Mouse (Mus musculus): ENCODE measurements at regions not wholly inside any gene's neighbourhood (a gene's known extent, or its start where the extent isn't known, plus 50 kb on each side); places are given as distances from the start of the nearest gene placed in this dataset.

DNA sequence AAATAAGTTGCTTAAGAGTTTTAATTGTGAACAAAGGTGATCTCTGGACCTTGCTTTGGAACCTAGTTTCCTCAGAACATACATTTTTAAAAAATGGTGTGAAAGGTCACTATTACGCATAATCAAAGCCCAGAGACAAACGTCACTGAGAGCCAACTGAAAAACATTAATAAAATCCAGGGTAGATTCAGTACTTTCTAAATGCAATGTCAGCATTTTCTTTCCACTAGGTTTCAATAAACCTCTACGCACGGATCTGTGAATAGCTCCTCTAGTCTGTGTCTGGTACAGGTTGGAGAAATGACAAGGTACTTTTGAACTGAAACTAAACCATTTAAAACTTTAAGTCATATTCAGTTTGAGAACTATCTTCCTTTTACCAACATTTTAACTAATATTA is 367.0 kb downstream of the Tlr4 start:
- no peak for TF ChIP-seq CTCF (IDR thresholded peaks at IDR 0.05; ENCODE audit: extremely low read depth, insufficient read depth, insufficient read length, insufficient replicate concordance)
- TF ChIP-seq POLR2A (IDR thresholded peaks at IDR 0.05; ENCODE audit: low read depth, low read length), result no peak

Measured in spleen, adult 2 months (tissue).